Mouse (Mus musculus): ENCODE measurements around the gene Nanos1.

DNA sequence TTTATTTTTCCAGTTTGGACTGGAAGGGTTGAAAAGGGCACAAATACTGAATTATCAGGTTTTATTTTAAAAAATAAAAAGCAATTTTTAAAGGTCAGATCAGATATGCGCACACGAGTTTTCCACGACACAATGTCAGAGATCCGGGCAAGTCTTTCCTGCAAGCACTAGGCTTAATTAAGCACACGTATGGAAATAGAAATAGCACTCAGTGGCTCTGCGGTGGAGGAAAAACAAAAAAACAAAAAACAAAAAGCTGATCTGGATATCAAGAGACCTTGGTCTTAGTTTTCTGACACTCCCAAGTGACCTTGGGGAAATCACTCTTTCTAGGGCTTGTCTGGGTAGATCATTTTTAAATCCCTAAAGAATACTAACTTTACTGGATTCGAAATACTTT, 33.7 kb downstream of the Nanos1 start:
- TF ChIP-seq CTCF (IDR thresholded peaks at IDR 0.05; ENCODE audit: control insufficient read depth, insufficient read depth, insufficient replicate concordance, low read depth, low read length) (no peak), POLR2A (IDR thresholded peaks at IDR 0.05; ENCODE audit: control insufficient read depth, low read depth, low read length) (no peak)
